Mouse (Mus musculus): Measurements from ENCODE around the gene Chd9. TPM values are rescaled to one million over a fixed set of nuclear protein-coding genes. Genes with fewer than 3 reads are reported as not detected.

Chd9 gene
- total RNA-seq, 2 experiments from 2014 or later, result 47.9 to 51.0 TPM

GRCm38 (mm10) chr8:91060555-91061471, 232.7 kb downstream of the Chd9 start:
- no peak for DNase-seq

DNA sequence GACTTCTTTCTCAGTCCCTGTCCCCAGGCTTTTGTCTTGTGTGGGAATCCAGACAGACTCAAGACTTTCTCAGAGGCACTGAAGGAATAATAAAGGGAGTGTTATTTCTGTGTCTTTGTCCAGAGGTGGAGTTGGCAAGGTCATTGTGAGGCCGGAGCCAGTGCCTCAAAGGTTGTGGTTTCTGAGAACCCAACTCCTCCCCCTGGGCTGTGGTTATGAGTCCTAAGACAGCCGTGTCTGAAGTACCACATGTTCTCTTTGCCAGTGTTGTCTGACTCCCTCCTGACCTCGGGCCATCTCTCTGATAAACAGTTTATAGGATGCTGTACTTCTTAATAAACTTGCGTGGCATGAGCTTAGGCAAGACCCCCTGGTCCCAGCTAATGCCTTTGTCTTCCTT, 237.0 kb downstream of the Chd9 start:
- intact Hi-C loops (cut with DNase I), result no loop called here
- no peak for DNase-seq

More at GRCm38 (mm10) chr8:91060555-91061471, 232.7 kb downstream of the Chd9 start:
- intact Hi-C loops (cut with DNase I), result no loop called here

DNA sequence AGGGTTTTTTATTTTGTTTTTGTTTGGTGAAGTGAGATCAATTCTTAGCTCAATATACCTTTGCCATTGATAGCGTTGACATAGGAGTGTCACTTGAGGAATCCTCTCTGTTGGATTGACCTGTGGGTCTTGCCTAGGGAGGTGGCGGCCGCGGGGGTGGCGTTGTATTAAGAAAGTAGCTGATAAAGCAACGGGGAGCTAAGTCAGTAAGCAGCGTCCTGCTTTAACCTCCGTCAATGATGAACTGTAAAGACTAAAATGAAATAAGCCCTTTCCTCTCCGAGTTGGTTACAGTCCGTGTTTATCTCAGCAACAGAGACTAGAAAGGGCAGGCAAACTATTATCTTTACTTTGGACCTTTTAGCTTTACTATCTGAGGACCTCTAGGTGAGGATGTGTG, 241.3 kb downstream of the Chd9 start:
- DNase-seq, result peak in 1 of 2 experiments; percentile 27
- intact Hi-C loops (cut with DNase I), result no loop called here

- intact Hi-C loops (cut with DNase I), result loop anchor here (5.0 kb wide), 1 partner anchor 62 kb away; no protein-coding TSS in a partner anchor
- peak; percentile 97 to 99 for DNase-seq
Measured at GRCm38 (mm10) chr8:91069834-91070233, 241.7 kb downstream of the Chd9 start, which contains the start of gene Rbl2. Gene Rbl2 (plus strand): TSS chr8:91070057.

DNA sequence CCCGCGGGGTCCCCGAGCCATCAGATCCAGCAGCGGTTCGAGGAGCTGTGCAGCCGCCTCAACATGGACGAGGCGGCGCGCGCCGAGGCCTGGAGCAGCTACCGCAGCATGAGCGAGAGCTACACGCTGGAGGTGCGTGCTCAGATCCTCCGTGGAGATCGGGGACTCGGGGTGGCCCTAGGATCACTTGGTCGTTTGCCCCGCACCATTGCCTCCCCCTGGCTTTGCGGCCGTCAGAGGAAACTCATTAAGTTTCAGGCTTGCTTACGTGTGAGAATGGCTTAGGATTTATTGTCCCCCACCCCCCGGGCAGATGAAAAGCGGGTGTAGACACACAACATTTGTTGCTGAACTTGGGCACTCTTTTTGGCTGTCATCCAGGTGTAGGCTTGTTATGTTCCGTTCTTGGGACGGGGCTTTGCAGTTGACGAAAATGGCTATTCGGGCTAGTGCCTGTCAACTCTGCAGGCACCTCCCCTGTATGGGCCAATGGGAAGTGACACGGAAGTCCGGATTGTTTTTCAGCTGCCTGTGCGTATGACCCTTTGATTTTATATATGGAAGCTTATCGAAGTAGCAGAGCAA, 242.2 kb downstream of the Chd9 start:
- intact Hi-C loops (cut with DNase I), result loop anchor here (5.0 kb wide), 1 partner anchor 62 kb away; no protein-coding TSS in a partner anchor
- DNase-seq, result peak; percentile 90

- intact Hi-C loops (cut with DNase I), result no loop called here
- no peak for DNase-seq
Measured at GRCm38 (mm10) chr8:91077077-91077867, 249.1 kb downstream of the Chd9 start.

- DNase-seq, result no peak
- intact Hi-C loops (cut with DNase I), result no loop called here
Measured at GRCm38 (mm10) chr8:91079678-91080077, 251.5 kb downstream of the Chd9 start.

- intact Hi-C loops (cut with DNase I), result no loop called here
- no peak for DNase-seq
Measured at GRCm38 (mm10) chr8:91081911-91082310, 253.8 kb downstream of the Chd9 start.

DNA sequence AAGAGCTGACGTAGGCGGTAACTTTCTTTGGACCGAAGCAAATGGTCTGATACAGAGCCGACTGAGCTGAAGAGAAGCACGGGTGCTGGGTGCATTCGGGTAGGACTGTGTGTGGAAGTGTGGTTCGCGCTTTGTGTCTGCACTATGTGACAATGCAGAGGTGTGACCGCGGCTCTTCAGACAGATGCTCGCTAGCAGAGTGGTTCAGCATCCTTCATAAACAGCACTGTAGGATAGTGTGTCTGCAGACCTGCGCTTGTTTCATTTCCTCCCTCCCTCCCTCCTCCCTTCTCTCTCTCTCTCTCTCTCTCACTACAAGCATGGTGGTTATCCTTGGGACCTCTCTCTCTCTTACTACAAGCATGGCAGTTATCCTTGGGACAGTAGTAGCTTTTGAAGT, 254.3 kb downstream of the Chd9 start:
- no peak for DNase-seq
- intact Hi-C loops (cut with DNase I), result no loop called here

DNA sequence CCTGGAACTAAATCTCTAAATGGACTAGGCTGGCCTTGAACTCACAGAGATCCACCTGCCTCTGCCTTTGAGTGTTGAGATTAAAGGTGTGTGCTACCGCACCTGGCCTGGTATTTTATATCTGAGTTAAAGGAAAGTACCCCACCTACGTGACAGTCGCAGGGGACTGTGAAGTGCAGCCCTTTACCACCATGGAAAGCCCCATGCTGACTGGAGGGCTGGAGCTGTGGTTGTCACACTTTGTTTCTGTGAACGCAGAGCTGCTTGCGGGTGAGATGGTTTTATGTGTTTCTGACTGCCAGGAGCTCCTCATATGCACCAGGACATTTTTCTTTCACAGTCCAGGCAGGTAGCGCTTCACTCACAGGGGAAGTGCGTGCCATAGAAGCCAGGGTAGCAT, 260.3 kb downstream of the Chd9 start:
- no peak for DNase-seq
- intact Hi-C loops (cut with DNase I), result no loop called here

DNA sequence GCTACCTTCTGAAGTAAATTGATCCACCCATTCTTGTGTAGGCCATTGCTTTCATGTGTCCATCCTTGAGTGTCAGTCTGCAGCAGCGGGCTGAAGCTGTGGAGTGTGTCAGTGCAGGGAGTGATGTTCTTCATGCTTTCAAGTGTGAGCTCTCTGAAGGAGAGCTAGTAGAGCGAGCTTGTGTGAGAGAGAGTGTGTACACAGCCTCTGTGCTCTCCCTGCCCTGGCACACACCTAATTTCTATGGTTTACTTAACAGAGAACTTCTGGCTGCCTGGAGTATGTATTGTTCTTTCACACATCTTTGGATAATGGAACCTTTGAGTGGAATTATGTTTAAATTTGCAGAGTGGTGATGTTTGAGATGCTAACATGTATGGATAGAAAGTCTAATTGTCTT, 261.4 kb downstream of the Chd9 start:
- intact Hi-C loops (cut with DNase I), result no loop called here
- no peak for DNase-seq

GRCm38 (mm10) chr8:91094135-91094534, 266.0 kb downstream of the Chd9 start:
- intact Hi-C loops (cut with DNase I), result no loop called here
- DNase-seq, result no peak

- no peak for DNase-seq
- intact Hi-C loops (cut with DNase I), result no loop called here
Measured at GRCm38 (mm10) chr8:91098106-91098505, 270.0 kb downstream of the Chd9 start.

Small RNA genes within 50 kb of the gene (microRNA-seq; reads per million reads assigned to microRNA genes)
- gene Gm44382, result 0 reads per million in 2 experiments

Other genes with a start within 250 kb of the Chd9 start
- not detected for gene Gm19935, start 11.0 kb upstream of the Chd9 start, total RNA-seq (2021)
- 10 to 100 TPM; 20.0 to 20.7 TPM for gene Rbl2, start 241.7 kb downstream of the Chd9 start, total RNA-seq (2021)